Mouse (Mus musculus): ENCODE results near the gene Itsn1.

Gene Itsn1

DNA sequence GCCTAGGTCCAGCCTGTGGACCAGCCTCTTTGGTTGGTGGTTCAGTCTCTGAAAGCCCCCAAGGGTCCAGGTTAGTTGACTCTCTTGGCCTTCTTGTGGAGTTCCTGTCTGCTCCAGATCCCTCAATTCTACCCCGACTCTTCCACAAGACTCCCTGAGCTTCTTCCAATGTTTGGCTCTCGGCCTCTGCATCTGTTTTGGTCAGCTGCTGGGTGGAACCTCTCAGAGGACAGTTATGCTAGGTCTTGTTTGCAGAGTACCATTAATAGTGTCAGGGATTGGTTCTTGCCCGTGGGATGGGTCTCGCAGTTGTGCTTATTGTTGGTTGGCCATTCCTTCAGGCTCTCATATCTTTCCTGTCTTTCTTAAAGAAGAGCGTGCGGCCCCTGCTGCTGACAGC is 39.5 kb downstream of the Itsn1 start:
- DNase-seq (ENCODE audit: low read depth, low spot score): no peak

DNA sequence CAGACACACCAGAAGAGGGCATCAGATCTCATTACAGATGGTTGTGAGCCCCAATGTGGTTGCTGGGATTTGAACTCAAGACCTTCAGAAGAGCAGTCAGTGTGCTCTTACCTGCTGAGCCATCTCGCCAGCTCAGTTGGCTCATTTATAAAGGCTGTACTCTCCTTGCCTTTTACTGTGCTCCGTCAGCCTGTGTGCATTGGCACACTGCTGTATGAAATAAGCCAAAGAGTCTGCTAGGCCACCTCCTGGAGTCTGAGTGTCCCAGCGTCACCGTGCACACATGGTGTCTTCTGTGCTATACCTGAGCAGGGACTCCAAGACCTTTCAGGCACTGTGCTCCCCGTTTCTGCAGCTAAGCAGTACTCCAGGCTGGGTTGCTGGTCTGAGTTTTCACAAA is 40.8 kb downstream of the Itsn1 start:
- DNase-seq (ENCODE audit: low read depth, low spot score): no peak

DNA sequence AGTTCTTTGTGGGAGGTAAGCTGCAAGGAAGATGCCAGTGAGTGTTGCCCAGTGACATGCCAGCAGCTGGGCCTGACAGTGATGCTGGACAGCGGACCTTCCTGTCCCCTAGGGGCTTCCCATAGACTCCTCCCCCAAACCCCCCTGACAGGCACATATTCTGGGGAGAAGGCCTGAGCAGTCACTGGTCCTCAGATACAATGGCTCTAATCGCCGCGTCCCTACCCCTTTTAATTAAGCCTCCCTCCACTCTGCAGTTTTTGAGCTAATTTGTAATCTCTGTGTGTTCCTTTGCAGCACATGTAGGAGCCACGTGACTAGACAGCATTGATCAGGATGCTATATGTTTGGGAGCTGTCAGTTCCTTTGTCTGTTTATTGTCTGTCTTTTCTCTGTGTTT is 41.6 kb downstream of the Itsn1 start:
- no peak for DNase-seq (ENCODE audit: low read depth, low spot score)

GRCm38 (mm10) chr16:91771334-91771733 is 42.3 kb downstream of the Itsn1 start:
- DNase-seq (ENCODE audit: low read depth, low spot score): no peak

DNA sequence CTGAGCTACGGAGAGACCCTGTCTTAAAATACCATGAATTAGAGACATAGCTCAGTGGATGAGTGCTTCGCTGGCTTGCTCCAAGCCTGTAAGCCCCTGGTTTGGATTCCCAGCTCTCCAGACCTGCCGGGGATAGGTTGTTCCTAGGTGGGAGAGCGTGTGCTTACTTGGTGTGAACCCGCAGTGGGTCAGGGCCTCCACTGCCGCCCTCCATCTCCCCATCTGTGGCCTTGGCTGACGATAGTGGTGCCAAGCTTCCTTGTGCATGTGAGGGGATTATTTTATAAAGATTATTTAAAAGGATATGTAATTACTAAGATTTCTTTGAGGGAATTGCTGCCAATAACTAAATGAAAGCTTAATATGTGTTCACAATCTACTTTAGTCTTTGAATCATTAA is 43.5 kb downstream of the Itsn1 start:
- DNase-seq (ENCODE audit: low read depth, low spot score): no peak

GRCm38 (mm10) chr16:91779576-91779975 is 50.5 kb downstream of the Itsn1 start:
- DNase-seq (ENCODE audit: low read depth, low spot score): no peak

DNA sequence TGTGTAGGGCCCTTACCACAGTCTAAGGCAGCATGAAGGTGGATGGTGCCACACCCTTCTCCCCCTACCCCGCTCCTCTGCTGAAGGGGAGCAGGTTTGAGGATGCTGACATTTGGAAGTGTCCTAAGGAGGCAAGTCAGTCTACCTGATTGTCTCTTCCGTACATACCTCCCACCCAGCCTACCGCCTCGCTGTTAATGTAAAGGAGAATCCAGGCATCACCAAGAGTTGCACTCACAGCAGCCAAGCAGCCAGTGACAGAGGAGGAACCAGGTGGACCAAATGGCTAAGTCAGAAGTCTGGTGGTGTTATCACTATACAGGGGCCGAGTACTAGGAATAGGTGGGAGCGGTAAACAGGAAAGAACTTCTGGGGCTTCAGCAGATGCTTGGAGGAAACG is 51.1 kb downstream of the Itsn1 start:
- no peak for DNase-seq (ENCODE audit: low read depth, low spot score)

GRCm38 (mm10) chr16:91780826-91781225 is 51.7 kb downstream of the Itsn1 start:
- no peak for DNase-seq (ENCODE audit: low read depth, low spot score)

DNA sequence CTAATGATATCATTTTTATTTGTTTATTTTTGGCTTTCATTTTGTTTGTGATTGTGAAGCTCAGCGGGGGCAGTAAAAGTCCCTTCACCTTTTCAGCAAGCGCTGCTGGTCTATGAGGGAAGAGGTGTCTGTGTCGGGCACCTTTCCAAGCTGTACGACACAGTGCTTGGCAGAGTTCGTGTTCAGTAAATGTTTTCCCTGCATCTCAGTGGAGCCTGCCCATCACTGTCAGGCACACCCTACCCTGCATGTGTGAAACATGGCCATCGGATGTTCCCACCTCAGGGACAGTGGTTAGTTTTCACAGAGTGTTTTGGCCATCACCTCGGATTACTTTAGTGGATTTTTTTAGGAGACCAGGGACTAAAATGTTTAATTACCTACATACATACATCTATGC is 54.1 kb downstream of the Itsn1 start:
- DNase-seq (ENCODE audit: low read depth, low spot score): no peak

GRCm38 (mm10) chr16:91784298-91784697 is 55.2 kb downstream of the Itsn1 start:
- no peak for DNase-seq (ENCODE audit: low read depth, low spot score)

DNA sequence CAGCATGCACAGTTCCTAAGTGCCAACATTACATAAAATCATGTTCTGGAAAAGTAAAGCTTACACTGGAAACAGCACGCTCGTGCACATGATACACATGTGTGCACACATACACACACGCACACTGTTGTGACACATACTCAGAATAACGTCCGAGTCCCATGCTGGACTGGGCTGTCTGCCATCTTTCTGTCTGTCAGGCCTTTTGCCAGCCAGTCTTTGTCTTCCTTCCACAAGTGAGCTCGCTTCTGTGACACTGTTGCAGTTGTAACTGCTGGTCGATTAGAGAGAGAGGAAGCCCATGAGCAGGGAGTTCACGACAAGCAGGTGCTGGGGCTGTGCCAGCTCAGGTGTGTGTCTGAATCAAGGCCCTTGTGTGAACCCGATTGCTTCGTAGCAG is 57.3 kb downstream of the Itsn1 start:
- no peak for DNase-seq (ENCODE audit: low read depth, low spot score)

GRCm38 (mm10) chr16:91789728-91790127 is 60.6 kb downstream of the Itsn1 start:
- no peak for DNase-seq (ENCODE audit: low read depth, low spot score)

DNA sequence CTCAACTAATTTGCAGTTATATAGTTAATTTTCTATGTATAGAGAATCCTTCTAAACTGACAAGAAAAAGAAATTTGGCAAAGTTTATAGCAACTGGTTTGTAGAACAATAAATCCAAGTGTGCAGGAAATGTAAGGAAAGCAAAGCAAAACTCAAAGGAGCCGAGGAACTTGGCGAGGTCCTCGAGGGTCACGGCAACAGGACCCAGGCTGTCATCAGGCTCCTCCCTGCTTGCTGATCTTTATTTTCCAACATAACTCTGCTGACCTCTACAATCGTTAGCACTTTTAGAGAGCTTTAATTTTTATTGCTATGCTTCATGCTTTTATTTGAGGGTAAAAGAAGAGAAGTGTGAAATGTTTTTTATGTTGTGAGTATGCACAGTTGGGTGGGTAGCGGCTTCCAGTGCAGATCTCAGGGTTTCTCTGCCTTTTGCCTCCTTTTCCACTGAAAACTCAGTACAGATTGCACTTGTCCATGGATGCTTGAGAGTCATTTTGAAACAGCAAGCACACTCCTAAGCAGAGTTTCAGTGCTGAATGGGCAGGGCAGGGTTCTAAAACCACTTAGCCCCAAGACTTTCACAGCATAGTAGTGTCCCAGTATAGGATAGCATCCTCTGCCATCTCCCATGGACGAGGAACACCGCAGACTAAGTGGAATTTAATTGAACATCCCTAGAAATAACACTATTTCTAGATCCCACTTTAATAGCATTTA is 63.6 kb downstream of the Itsn1 start:
- no peak for DNase-seq (ENCODE audit: low read depth, low spot score)

DNA sequence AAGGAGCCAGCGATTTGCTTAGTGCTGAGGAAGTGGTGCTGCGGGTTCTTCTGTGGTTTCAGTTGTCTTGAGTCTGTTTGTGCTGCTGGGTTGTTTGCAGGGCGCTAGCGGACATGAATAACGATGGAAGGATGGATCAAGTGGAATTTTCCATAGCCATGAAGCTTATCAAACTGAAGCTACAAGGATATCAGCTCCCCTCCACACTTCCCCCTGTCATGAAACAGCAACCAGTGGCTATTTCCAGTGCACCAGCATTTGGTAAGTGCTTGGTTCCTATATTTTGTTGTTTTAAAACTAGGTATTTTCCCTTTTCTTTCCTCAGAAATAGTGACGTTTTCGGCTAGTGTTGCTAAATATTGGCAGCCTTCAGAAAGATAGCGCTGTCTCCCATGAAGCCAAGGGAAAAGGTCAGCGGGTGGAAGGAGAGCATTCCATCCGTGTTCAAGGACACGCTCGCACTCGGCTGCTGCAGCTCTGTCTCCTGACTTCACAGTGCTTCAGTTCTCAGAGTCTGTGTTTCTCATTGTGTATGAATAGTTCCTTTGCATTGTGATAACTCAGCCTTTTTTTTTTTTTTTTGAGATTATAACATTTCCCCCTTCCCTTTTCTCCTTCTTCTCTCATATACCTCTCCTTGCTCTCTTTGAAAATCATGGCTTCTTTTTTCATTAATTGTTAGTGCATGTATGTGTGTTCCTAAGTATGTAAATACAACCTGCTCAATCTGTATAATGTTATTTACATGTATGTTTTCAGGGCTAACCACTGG is 64.6 kb downstream of the Itsn1 start:
- DNase-seq (ENCODE audit: low read depth, low spot score): no peak

- no peak for DNase-seq (ENCODE audit: low read depth, low spot score)
These were observed 65.2 kb downstream of the Itsn1 start for GRCm38 (mm10) chr16:91794306-91794705.

GRCm38 (mm10) chr16:91795044-91795443 is 66.0 kb downstream of the Itsn1 start:
- no peak for DNase-seq (ENCODE audit: low read depth, low spot score)

DNA sequence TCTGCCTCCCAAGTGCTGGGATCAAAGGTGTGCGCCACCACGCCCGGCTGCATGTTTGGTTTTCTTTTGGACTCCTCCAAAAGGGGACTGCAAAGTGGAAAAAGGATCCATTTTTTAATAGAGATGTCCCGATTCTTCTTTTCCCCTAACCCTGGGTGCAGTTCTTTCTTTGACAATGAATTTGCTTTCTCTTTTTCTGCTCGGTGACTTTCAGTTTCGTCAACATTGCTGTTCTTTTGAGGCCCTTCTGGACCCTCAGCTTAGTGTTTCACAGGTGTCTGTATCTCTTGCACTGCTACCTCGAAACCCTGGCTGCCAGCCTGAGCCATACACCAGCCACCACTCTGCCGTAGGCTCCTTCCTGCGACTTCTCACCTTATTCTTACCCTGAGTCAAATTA is 66.5 kb downstream of the Itsn1 start:
- DNase-seq (ENCODE audit: low read depth, low spot score): no peak

DNA sequence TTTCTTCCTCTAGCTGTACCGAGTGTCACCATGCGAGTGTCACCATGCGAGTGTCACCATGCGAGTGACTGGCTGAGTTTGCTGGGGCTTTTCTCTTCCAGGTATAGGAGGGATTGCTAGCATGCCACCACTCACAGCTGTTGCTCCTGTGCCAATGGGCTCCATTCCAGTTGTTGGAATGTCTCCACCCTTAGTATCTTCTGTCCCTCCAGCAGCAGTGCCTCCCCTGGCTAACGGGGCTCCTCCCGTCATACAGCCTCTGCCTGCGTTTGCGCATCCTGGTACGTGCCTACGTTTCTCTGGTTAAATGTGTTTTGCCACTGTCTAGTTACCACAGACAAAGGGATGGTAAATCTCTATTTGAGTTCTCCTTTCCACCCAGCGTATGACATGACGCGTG is 72.3 kb downstream of the Itsn1 start:
- no peak for DNase-seq (ENCODE audit: low read depth, low spot score)

GRCm38 (mm10) chr16:91802461-91803062 is 73.5 kb downstream of the Itsn1 start:
- DNase-seq (ENCODE audit: low read depth, low spot score): no peak

DNA sequence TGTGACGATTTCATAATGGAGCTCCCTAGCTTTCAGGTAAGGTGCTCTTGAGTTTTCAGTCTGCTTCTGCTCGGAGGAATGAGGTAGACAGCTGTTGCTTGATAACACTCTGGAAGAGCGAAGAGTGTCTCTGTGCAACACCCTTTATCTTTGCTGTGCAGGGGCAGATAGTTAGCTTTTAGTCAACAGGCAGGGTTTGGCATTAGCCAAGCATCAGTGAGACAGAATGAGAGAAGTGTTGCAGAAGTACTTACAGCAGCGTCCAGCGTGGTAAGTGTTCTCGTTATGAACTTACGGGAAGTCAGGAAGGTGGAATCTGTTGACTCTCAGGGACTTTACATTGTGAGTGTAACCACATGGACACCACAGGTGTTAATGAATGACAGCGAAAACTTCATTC is 75.3 kb downstream of the Itsn1 start:
- no peak for DNase-seq (ENCODE audit: low read depth, low spot score)

- no peak for DNase-seq (ENCODE audit: low read depth, low spot score)
These were observed 75.8 kb downstream of the Itsn1 start for GRCm38 (mm10) chr16:91804831-91805230.

GRCm38 (mm10) chr16:91810235-91810634 is 81.2 kb downstream of the Itsn1 start:
- no peak for DNase-seq (ENCODE audit: low read depth, low spot score)

- DNase-seq (ENCODE audit: low read depth, low spot score): no peak
These were observed 82.3 kb downstream of the Itsn1 start for GRCm38 (mm10) chr16:91811339-91811738.

All from retina, adult 2 months (tissue).